In genomic region chr8:49243002-49243401, GRCm38 (mm10) we compare ENCODE assay signal across 30 mouse cellular contexts.
DNase-seq lines count a peak whose midpoint lies in the region; ATAC-seq and TF ChIP-seq lines count a peak whose summit lies in the region.
"Had no signal": no experiment of that assay in that cellular context is flagged by ENCODE, and none has a peak within 500 bp of the region (broad histone marks: within the 10 kb centered on the region; RNA-seq: fewer than 3 reads in every experiment).

No protein-coding gene starts in this region.

- TF ChIP-seq CTCF in midbrain, postnatal 0 days (IDR thresholded peaks at IDR 0.05), result no peak
- no peak for TF ChIP-seq CTCF in brain, embryonic 14.5 days (IDR thresholded peaks at IDR 0.05; ENCODE audit: borderline replicate concordance, extremely low read depth, insufficient read depth, insufficient read length)

- H3K4me2 ChIP-seq in midbrain, embryonic 16.5 days (ENCODE audit: low read length), result no peak overlapping the region
- H3K4me2 ChIP-seq in midbrain, postnatal 0 days (ENCODE audit: low read depth, low read length, poor library complexity, severe bottlenecking), result no peak overlapping the region
- H3K4me2 ChIP-seq in forebrain, embryonic 16.5 days (ENCODE audit: low read length), result no peak overlapping the region
- H3K4me2 ChIP-seq: embryonic facial prominence, embryonic 13.5 days; heart, embryonic 12.5 days; heart, embryonic 15.5 days; hindbrain, embryonic 13.5 days; intestine, embryonic 15.5 days had no signal

- H3K36me3 ChIP-seq in midbrain, embryonic 16.5 days (ENCODE audit: control insufficient read depth, insufficient read depth, low read length), result no peaks in the 10 kb centered on the region
- H3K36me3 ChIP-seq in midbrain, postnatal 0 days (ENCODE audit: insufficient read depth, low read length), result no peaks in the 10 kb centered on the region
- H3K36me3 ChIP-seq in forebrain, embryonic 16.5 days (ENCODE audit: control insufficient read depth, insufficient read depth), result no peaks in the 10 kb centered on the region
- H3K36me3 ChIP-seq: embryonic facial prominence, embryonic 10.5 days; embryonic facial prominence, embryonic 13.5 days; heart, embryonic 12.5 days; heart, embryonic 15.5 days; hindbrain, embryonic 10.5 days; hindbrain, embryonic 13.5 days; intestine, embryonic 15.5 days had no signal

- no peaks in the 10 kb centered on the region for H3K9me3 ChIP-seq in midbrain, embryonic 16.5 days (replicated peaks; ENCODE audit: control insufficient read depth, low read length, poor library complexity, severe bottlenecking)
- no peaks in the 10 kb centered on the region for H3K9me3 ChIP-seq in midbrain, postnatal 0 days (ENCODE audit: low read length)
- H3K9me3 ChIP-seq in forebrain, embryonic 16.5 days (ENCODE audit: control insufficient read depth, low read length), result no peaks in the 10 kb centered on the region
- H3K9me3 ChIP-seq: embryonic facial prominence, embryonic 10.5 days; embryonic facial prominence, embryonic 13.5 days; heart, embryonic 12.5 days; heart, embryonic 15.5 days; hindbrain, embryonic 10.5 days; hindbrain, embryonic 13.5 days; intestine, embryonic 15.5 days had no signal

- no peaks in the 10 kb centered on the region for H3K27me3 ChIP-seq in midbrain, embryonic 16.5 days (ENCODE audit: control insufficient read depth, insufficient read depth, low read depth, low read length)
- H3K27me3 ChIP-seq in midbrain, postnatal 0 days (ENCODE audit: insufficient read depth, low read length), result no peaks in the 10 kb centered on the region
- no peaks in the 10 kb centered on the region for H3K27me3 ChIP-seq in forebrain, embryonic 16.5 days (replicated peaks; ENCODE audit: control insufficient read depth, insufficient read depth, low read length)
- H3K27me3 ChIP-seq: embryonic facial prominence, embryonic 13.5 days; heart, embryonic 12.5 days; heart, embryonic 15.5 days; hindbrain, embryonic 13.5 days; intestine, embryonic 15.5 days had no signal

- 0 out of 2 replicates have a peak, but pooled peaks have one; percentile 25 for ATAC-seq in midbrain, embryonic 16.5 days
- ATAC-seq in midbrain, postnatal 0 days (ENCODE audit: low FRiP score), result no peak
- peak; percentile 89 for ATAC-seq in forebrain, embryonic 16.5 days
- ATAC-seq: activated CD4-positive, CD25-positive, alpha-beta regulatory T cell, adult 4 months; CD4-positive, CD25-positive, alpha-beta regulatory T cell, adult 4 months; hindbrain, embryonic 16.5 days; intestine, embryonic 15.5 days had no signal

- WGBS in midbrain, embryonic 16.5 days, result 34% methylated on average over 5 of the region's 5 CpGs
- 40% methylated on average over 5 of the region's 5 CpGs for WGBS in midbrain, postnatal 0 days
- 7% methylated on average over 5 of the region's 5 CpGs for WGBS in forebrain, embryonic 16.5 days

- DNase-seq in midbrain, postnatal 0 days (ENCODE audit: low spot score), result no peak
- DNase-seq in brain, adult 2 months (ENCODE audit: low read depth, low spot score), result peak; percentile 43
- peak; percentile 72 for DNase-seq in brain, embryonic 14.5 days (ENCODE audit: low read depth)
- no peak for DNase-seq in adrenal gland, adult 2 months
- no peak for DNase-seq in urinary bladder, postnatal 4 days (ENCODE audit: low spot score in 2 of 2)
- DNase-seq: adrenal gland, postnatal 10 days; adrenal gland, postnatal 36 days; cerebellum, adult 11-12 months; cerebellum, adult 8-10 months; cerebellum, postnatal 10 days; cerebellum, postnatal 36 days; embryo, embryonic 11 days; gastrocnemius, postnatal 25 days; heart, adult 18-20 months; heart, postnatal 10 days; heart, postnatal 36 days; kidney, adult 11 months had no signal

- no peaks in the 10 kb centered on the region for H3K4me1 ChIP-seq in midbrain, embryonic 16.5 days (ENCODE audit: control insufficient read depth, insufficient read depth, low read length)
- H3K4me1 ChIP-seq in midbrain, postnatal 0 days (ENCODE audit: insufficient read depth, low read length), result no peaks in the 10 kb centered on the region
- no peaks in the 10 kb centered on the region; the same call in 1 of the 2 replicates for H3K4me1 ChIP-seq in forebrain, embryonic 16.5 days (replicated peaks; ENCODE audit: control insufficient read depth, insufficient read depth, low read length)
- H3K4me1 ChIP-seq: embryonic facial prominence, embryonic 13.5 days; heart, embryonic 12.5 days; heart, embryonic 15.5 days; intestine, embryonic 15.5 days had no signal

- no peak overlapping the region for H3K4me3 ChIP-seq in midbrain, embryonic 16.5 days (ENCODE audit: low read depth, low read length)
- H3K4me3 ChIP-seq in midbrain, postnatal 0 days (ENCODE audit: low read depth, low read length), result no peak overlapping the region
- no peak overlapping the region for H3K4me3 ChIP-seq in forebrain, embryonic 16.5 days (replicated peaks; ENCODE audit: low read length)
- H3K4me3 ChIP-seq: embryonic facial prominence, embryonic 10.5 days; embryonic facial prominence, embryonic 13.5 days; erythroblast, embryonic 14.5 days; heart, embryonic 12.5 days; heart, embryonic 15.5 days; hindbrain, embryonic 10.5 days; hindbrain, embryonic 13.5 days; intestine, embryonic 15.5 days had no signal

- H3K27ac ChIP-seq in midbrain, embryonic 16.5 days (ENCODE audit: low read length), result no peak overlapping the region
- H3K27ac ChIP-seq in midbrain, postnatal 0 days (ENCODE audit: low read depth, low read length), result no peak overlapping the region
- no peak overlapping the region for H3K27ac ChIP-seq in forebrain, embryonic 16.5 days (ENCODE audit: low read length)
- H3K27ac ChIP-seq: embryonic facial prominence, embryonic 10.5 days; embryonic facial prominence, embryonic 13.5 days; heart, embryonic 15.5 days; hindbrain, embryonic 10.5 days; hindbrain, embryonic 13.5 days; intestine, embryonic 15.5 days had no signal

- TF ChIP-seq POLR2A in brain, embryonic 14.5 days (IDR thresholded peaks at IDR 0.05; ENCODE audit: borderline replicate concordance, extremely low read depth, insufficient read depth, insufficient read length, poor library complexity, severe bottlenecking), result no peak

- H3K9ac ChIP-seq in midbrain, embryonic 16.5 days (ENCODE audit: low read depth, low read length), result no peak overlapping the region
- H3K9ac ChIP-seq in midbrain, postnatal 0 days (replicated peaks; ENCODE audit: low read length, poor library complexity, severe bottlenecking), result no peak overlapping the region
- H3K9ac ChIP-seq in forebrain, embryonic 16.5 days (replicated peaks; ENCODE audit: low read depth, low read length), result no peak overlapping the region
- H3K9ac ChIP-seq: embryonic facial prominence, embryonic 13.5 days; heart, embryonic 12.5 days; heart, embryonic 15.5 days; hindbrain, embryonic 13.5 days; intestine, embryonic 15.5 days had no signal

Comparison
In these comparisons a context has a peak if more than half of its experiments do, and no peak if none do; other contexts are left out.
1. DNase-seq: peak in brain, adult 2 months (single experiment) and brain, embryonic 14.5 days (single experiment); none in midbrain, postnatal 0 days (single experiment), adrenal gland, adult 2 months (single experiment) and urinary bladder, postnatal 4 days (0 of 2).